Mouse (Mus musculus) splenic B cell, adult 2 months (primary cell): ENCODE results near the gene Ciz1.
"Not testable (repeated sequence)": the region's sequence is repeated elsewhere in the genome, so short reads cannot be mapped to it uniquely, and the experiment has no call there.

Experiments
- DNase-seq: peaks from one replicate; pipeline ENCODE4 v3.0.0-alpha.2; 2011; ENCODE audit warnings: low read depth, low spot score
- H3K27me3 ChIP-seq: 2 replicates; pipeline ENCODE4 v1.6.1; 2012; ENCODE audit warnings: mild to moderate bottlenecking, low read length, moderate library complexity, mixed read lengths; ENCODE audit not compliant: control insufficient read depth, poor library complexity, insufficient read depth, severe bottlenecking
- H3K36me3 ChIP-seq: 2 replicates; pipeline ENCODE4 v1.6.1; 2012; ENCODE audit warnings: mild to moderate bottlenecking, low read length, moderate library complexity, mixed read lengths; ENCODE audit not compliant: control insufficient read depth, poor library complexity, insufficient read depth, severe bottlenecking

The Ciz1 gene

DNA sequence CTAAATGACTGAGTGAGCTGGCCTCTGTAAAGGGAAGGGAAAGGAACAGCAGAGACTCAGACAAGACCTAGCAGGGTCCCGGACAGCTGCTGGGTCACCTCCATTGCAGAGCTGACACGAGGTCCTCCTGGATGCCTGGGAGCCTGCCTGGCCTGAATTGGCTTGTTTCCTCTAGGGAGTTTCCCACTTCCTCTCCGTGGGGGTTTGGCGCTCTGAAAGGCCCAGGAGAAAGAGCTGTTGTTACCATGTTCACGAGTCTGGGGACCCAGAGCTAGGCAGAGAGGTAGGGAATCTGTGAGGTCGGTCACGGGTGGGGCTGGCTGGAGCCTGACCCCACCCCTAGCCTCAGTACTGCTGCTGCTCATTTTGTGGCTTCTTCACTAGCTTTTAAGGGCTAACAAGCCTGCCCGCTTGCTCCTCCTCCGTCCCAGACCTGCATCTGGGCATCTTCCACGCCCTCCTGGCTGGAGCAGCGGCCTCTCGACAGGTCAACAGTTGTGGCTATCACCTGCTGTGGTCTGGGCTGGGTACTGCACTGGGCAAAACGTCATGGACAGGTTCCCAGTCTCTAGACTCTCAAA is 1.6 kb upstream of the Ciz1 start:
- Histone ChIP-seq H3K36me3 (no peaks in the 10 kb centered on the region), H3K27me3 (0 out of 2 replicates have a peak, but pooled peaks cover 2% of the 10 kb centered on the region)
- no peak for DNase-seq

GRCm38 (mm10) chr2:32351471-32351961 is 611 bp upstream of the Ciz1 start:
- Histone ChIP-seq H3K36me3 (no peaks in the 10 kb centered on the region), H3K27me3 (0 out of 2 replicates have a peak, but pooled peaks cover 2% of the 10 kb centered on the region)
- no peak for DNase-seq

DNA sequence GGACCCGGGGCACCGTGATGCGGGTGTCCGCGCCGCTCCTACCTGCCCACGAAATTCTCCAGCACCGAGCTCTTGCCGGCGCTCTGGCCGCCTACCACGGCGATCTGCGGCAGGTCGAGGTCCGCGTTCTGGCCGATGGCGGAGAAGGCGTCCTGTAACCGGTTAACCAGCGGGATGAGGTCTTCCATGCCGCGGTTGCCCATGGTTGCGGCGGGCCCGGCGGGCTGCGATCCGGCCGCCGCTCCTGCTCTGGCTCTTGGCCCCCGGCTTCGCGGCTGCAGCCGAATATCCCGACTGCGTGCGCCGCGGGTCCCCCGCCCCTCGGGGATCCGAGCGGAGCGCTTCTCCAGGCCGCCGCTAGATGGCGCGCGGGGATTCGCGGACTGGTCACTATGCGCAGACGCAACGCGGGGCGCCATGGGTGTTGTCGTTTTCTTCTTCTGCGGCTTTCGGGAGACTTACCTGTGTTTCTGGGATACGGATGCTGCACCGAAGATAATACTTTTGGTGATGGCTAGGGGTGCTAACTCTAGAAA is 948 bp downstream of the Ciz1 start, which contains the start of gene Dnm1:
TSS of gene Dnm1 (minus strand) at position 332 of the 536 bp plus-strand sequence.
- DNase-seq: peak; percentile 90
- H3K36me3 ChIP-seq: no peaks in the 10 kb centered on the region

DNA sequence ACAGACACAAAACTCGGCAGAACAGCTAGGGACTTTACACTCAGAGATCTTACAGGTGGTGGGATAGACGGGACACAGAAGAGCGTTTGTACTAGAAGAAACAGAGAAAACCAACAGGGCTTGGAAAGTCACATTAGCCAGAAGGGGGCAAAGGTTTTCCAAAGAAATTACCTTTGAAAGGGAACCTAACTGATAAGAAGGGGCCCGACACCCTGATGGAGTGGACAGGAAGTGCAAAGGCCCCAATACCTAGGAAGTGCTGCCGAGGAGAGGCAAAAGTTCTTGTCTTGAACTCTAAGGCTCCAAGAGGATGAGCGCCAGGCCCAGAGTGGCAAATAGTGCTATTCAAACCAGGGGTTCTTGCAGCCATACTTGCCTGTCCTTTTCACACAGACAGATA is 1.7 kb downstream of the Ciz1 start:
- Histone ChIP-seq H3K27me3 (peaks cover 2% of the 10 kb centered on the region; the same call in 1 of the 2 replicates), H3K36me3 (no peaks in the 10 kb centered on the region)
- no peak for DNase-seq

More for the DNA sequence above, 948 bp downstream of the Ciz1 start, which contains the start of gene Dnm1:
- H3K27me3 ChIP-seq: peaks cover 2% of the 10 kb centered on the region; the same call in 1 of the 2 replicates

DNA sequence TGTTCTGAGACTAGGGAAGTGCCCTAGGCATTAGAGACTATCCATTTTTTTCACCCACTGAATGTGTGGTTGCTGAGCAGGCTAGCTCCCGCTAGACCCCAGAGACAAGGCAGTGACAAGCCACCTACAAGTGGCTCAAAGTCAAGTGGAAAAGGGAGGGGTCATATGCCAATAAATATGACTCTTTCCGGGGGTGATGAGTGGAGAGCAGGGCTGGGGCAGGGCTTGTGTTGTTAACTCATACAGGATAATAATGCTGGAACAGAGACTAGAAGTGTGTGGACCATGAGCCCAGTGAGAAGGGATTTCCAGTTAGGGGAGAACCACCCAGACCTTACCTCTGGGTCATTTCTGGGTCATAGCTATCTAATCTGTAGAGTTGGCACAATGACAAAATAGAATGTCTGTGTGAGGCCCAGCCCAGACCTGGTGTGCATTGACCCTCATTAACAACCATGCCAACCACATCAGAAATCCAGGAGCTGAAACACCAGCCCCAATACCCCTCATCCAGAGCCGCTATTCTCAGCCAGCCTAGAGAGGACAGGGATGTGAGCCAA is 2.3 kb downstream of the Ciz1 start:
- H3K36me3 ChIP-seq: no peaks in the 10 kb centered on the region
- DNase-seq: no peak
- peaks cover 2% of the 10 kb centered on the region; the same call in 1 of the 2 replicates for H3K27me3 ChIP-seq

- no peak for DNase-seq
- Histone ChIP-seq H3K27me3 (peaks cover 2% of the 10 kb centered on the region; the same call in 1 of the 2 replicates), H3K36me3 (no peaks in the 10 kb centered on the region)
Measured at GRCm38 (mm10) chr2:32356216-32356615, 4.1 kb downstream of the Ciz1 start.

DNA sequence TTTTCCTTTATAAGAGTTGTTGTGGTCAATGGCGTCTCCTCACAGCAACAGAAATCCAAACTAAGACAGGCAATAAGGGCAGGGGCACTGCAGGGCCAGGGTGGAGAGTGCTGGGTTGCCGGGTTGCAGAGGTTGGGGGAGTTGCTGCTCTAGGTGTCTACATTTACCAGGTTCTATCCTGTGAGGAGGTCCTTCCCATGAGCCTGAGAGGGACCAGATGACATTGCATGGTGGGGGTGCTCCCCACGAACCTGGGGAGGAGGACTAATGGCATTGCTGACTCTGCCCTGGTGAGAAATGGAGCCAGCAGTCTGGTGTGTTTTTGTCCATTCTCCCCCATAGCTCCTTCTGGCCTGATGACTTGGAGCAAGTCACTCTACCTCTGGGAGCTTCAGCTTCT is 5.6 kb downstream of the Ciz1 start:
- DNase-seq: no peak
- Histone ChIP-seq H3K36me3 (no peaks in the 10 kb centered on the region), H3K27me3 (peaks cover 1% of the 10 kb centered on the region; the same call in 1 of the 2 replicates)

- H3K36me3 ChIP-seq: no peaks in the 10 kb centered on the region
- no peaks in the 10 kb centered on the region; the same call in 1 of the 2 replicates for H3K27me3 ChIP-seq
- DNase-seq: no peak
Measured at GRCm38 (mm10) chr2:32358381-32358780, 6.3 kb downstream of the Ciz1 start.

GRCm38 (mm10) chr2:32360741-32361140 is 8.6 kb downstream of the Ciz1 start:
- H3K36me3 ChIP-seq: no peaks in the 10 kb centered on the region; the same call in 1 of the 2 replicates
- DNase-seq: peak; percentile 78
- no peaks in the 10 kb centered on the region; the same call in 1 of the 2 replicates for H3K27me3 ChIP-seq

DNA sequence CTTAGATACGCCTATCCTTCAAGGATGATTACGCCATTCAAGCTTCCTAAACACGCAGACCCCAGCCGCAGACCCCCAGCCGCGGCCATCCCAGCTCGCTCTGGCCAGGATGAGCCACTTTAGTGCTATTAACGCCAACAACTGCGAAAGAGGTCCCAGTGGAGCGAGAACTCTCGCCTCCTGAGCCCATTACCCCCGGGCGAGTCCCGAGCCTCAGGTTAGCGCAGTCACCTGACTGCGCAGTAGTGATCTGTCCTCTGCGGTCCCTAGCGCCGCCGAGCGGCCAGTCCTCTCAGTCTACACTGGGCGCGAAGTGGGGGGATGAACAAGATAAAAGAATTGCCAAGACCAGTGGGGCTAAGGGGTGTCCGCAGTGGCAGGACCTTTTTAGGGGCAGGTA is 9.3 kb downstream of the Ciz1 start:
- H3K36me3 ChIP-seq: no peaks in the 10 kb centered on the region; the same call in 1 of the 2 replicates
- H3K27me3 ChIP-seq: no peaks in the 10 kb centered on the region; the same call in 1 of the 2 replicates
- DNase-seq: peak; percentile 80

DNA sequence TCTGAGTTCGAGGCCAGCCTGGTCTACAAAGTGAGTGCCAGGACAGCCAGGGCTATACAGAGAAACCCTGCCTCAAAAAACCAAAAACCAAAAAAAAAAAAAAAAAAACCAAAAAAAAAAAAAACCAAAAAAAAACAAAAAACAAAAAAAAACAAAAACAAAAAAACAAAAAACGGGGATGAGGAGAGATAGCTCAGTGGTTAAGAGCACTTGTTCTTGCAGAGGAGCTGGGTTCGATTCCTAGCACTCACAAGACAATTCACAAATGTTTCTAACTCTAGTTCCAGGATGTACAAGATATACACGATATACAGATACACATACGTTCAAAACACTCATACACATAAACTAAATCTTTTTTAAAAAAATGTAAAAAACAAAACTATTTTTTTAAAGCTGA is 10.1 kb downstream of the Ciz1 start:
- H3K36me3 ChIP-seq, DNase-seq, H3K27me3 ChIP-seq: not testable (repeated sequence)

DNA sequence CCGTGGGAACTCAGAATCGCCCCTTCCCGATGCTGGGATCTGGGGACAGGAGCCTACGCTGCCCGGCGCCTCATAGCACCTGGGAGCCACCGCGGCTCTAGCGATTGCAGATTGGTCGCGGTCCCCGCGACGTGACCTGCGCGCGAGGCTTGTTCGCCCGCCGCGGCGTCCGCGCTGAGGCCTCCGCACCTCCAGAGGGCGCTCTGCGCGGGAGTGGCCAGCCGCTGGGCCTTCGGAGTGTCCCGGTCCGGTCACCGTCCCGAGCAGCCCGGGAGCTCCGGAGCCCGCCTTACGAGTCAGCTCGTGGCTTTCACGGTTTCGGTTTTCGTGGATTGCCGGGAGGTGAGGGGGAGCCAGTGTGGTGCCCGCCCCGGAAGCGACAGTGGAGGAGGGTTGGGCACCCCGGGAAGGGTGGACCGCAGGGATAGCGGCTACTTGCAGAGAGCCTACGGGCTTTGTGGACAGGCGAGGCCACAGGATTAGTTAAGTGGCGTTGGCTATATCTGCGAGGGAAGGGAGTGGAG is 10.8 kb downstream of the Ciz1 start:
- H3K27me3 ChIP-seq: no peaks in the 10 kb centered on the region
- peak; percentile 90 for DNase-seq
- peaks cover 1% of the 10 kb centered on the region for H3K36me3 ChIP-seq

- Histone ChIP-seq H3K27me3 (no peaks in the 10 kb centered on the region), H3K36me3 (peaks cover 1% of the 10 kb centered on the region)
- DNase-seq: peak; percentile 46
Measured at GRCm38 (mm10) chr2:32363376-32364106, 11.4 kb downstream of the Ciz1 start.

DNA sequence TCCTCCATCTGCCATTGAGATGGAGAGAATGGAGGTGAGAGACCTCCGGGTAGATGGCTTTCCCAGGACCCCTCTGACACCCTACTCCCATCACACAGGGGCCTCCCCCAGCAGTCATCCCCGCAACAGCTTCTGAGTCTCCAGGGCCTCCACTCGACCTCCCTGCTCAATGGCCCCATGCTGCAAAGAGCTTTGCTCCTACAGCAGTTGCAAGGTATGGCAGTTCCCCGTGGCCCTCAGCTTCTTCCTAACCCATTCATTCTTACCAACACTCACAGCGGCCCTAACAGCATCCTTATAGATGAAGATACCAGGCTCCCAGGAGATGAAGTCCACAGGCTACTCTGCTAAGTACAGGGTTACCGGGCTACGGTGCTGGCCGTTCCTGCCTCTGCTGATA is 12.0 kb downstream of the Ciz1 start:
- Histone ChIP-seq H3K27me3 (no peaks in the 10 kb centered on the region), H3K36me3 (peaks cover 1% of the 10 kb centered on the region)
- DNase-seq: no peak
